Mouse (Mus musculus): Measurements from ENCODE around the gene Ptp4a2. TPM values are rescaled to one million over a fixed set of nuclear protein-coding genes. Genes with fewer than 3 reads are reported as not detected.

The Ptp4a2 gene
- polyA plus RNA-seq (2012; rRNA removed), result 10.3 and 15.0 TPM in 2 replicates

GRCm38 (mm10) chr4:129810798-129811604 lies at the start of gene Ptp4a2:
Ptp4a2 (plus strand) TSS chr4:129811219.

Other genes starting within 250 kb of the Ptp4a2 start
- 0.25 and 0.30 TPM in 2 replicates for gene Lck, start 237.6 kb upstream of the Ptp4a2 start, polyA plus RNA-seq (2012; rRNA removed)
- 3.0 and 4.0 TPM in 2 replicates for gene Fam167b, start 232.7 kb upstream of the Ptp4a2 start, polyA plus RNA-seq (2012; rRNA removed)
- gene Eif3i, start 210.6 kb upstream of the Ptp4a2 start, polyA plus RNA-seq (2012; rRNA removed), result 114 and 116 TPM in 2 replicates
- gene Tmem234, start 210.6 kb upstream of the Ptp4a2 start, polyA plus RNA-seq (2012; rRNA removed), result 57.2 and 65.6 TPM in 2 replicates
- 1.3 and 2.6 TPM in 2 replicates for gene Dcdc2b, start 197.0 kb upstream of the Ptp4a2 start, polyA plus RNA-seq (2012; rRNA removed)
- gene Iqcc, start 192.1 kb upstream of the Ptp4a2 start, polyA plus RNA-seq (2012; rRNA removed), result 16.0 and 17.3 TPM in 2 replicates
- gene Ccdc28b, start 187.3 kb upstream of the Ptp4a2 start, polyA plus RNA-seq (2012; rRNA removed), result 6.4 and 8.3 TPM in 2 replicates
- gene Txlna, start 170.2 kb upstream of the Ptp4a2 start, polyA plus RNA-seq (2012; rRNA removed), result 9.5 and 10.4 TPM in 2 replicates
- gene Kpna6, start 138.5 kb upstream of the Ptp4a2 start, polyA plus RNA-seq (2012; rRNA removed), result 5.7 and 8.6 TPM in 2 replicates
- gene Tmem39b, start 114.4 kb upstream of the Ptp4a2 start, polyA plus RNA-seq (2012; rRNA removed), result 11.4 and 12.0 TPM in 2 replicates
- gene Khdrbs1, start 68.9 kb upstream of the Ptp4a2 start, polyA plus RNA-seq (2012; rRNA removed), result 16.4 and 32.8 TPM in 2 replicates
- gene Spocd1, start 118.0 kb downstream of the Ptp4a2 start, polyA plus RNA-seq (2012; rRNA removed), result 0.03 TPM in 1 of 2 replicates, not detected in the other
- 2.1 and 5.1 TPM in 2 replicates for gene Adgrb2, start 173.7 kb downstream of the Ptp4a2 start, polyA plus RNA-seq (2012; rRNA removed)
- 19.8 and 21.3 TPM in 2 replicates for gene Col16a1, start 236.6 kb downstream of the Ptp4a2 start, polyA plus RNA-seq (2012; rRNA removed)